Mouse (Mus musculus) heart, embryonic 15.5 days (tissue): ENCODE results near the gene Lin28a. TPM values are rescaled to one million over a fixed set of nuclear protein-coding genes. Genes with fewer than 3 reads are reported as not detected.
A peak's percentile ranks its signal among the peaks of the same experiment; 100 is the strongest.
"Not testable (repeated sequence)": the region's sequence is repeated elsewhere in the genome, so short reads cannot be mapped to it uniquely, and the experiment has no call there.

ENCODE experiments used
- ATAC-seq: fragments of 200-750 bp; cut with Nextera tagmentation; replicated peaks from 2 replicates; pipeline ENCODE4 v1.8.0; 2017; ENCODE audit warnings: low read depth, moderate TSS enrichment; ENCODE audit not compliant: insufficient number of reproducible peaks, insufficient read depth, low FRiP score
- H3K27ac ChIP-seq: fragments of 300-500 bp; sonication (generic); 2 replicates; pipeline ENCODE4 v1.5.1; 2015; ENCODE audit warnings: mild to moderate bottlenecking, inconsistent platforms
- H3K27me3 ChIP-seq: fragments of 300-500 bp; sonication (generic); 2 replicates; pipeline ENCODE4 v1.6.1; 2015; ENCODE audit warnings: inconsistent platforms
- H3K36me3 ChIP-seq: fragments of 300-500 bp; sonication (generic); 2 replicates; pipeline ENCODE4 v1.6.1; 2015; ENCODE audit warnings: mild to moderate bottlenecking, inconsistent platforms
- H3K4me1 ChIP-seq: fragments of 300-500 bp; sonication (generic); replicated peaks from 2 replicates; pipeline ENCODE4 v1.6.1; 2015; ENCODE audit warnings: inconsistent platforms
- H3K4me2 ChIP-seq: fragments of 300-500 bp; sonication (generic); 2 replicates; pipeline ENCODE4 v1.6.1; 2015; ENCODE audit warnings: inconsistent platforms, mild to moderate bottlenecking, moderate library complexity
- H3K4me3 ChIP-seq: fragments of 300-500 bp; sonication (generic); 2 replicates; pipeline ENCODE4 v1.5.1; 2015; ENCODE audit warnings: mild to moderate bottlenecking, inconsistent platforms
- H3K9ac ChIP-seq: fragments of 300-500 bp; sonication (generic); 2 replicates; pipeline ENCODE4 v1.6.1; 2015; ENCODE audit warnings: mild to moderate bottlenecking, inconsistent platforms
- H3K9me3 ChIP-seq: fragments of 300-500 bp; sonication (generic); replicated peaks from 2 replicates; pipeline ENCODE4 v1.6.1; 2016; ENCODE audit warnings: inconsistent platforms
- WGBS: fragments of 180-500 bp; shearing (Covaris S2); methylation state at CpG from one replicate; pipeline ENCODE4 v1.1.7; 2015; ENCODE audit warnings: mixed read lengths; 5-methylcytosine and 5-hydroxymethylcytosine counted together
- polyA plus RNA-seq: library from polyadenylated mRNA; unstranded; fragments of >200 nt; fragmentation: Nextera tagmentation; extraction: Ambion mirVana; gene quantifications from 2 replicates; pipeline ENCODE4 v1.2.1, GENCODE M21; 2015

Gene Lin28a
- polyA plus RNA-seq, 1 experiment from 2014 or later, result 0.19 TPM

DNA sequence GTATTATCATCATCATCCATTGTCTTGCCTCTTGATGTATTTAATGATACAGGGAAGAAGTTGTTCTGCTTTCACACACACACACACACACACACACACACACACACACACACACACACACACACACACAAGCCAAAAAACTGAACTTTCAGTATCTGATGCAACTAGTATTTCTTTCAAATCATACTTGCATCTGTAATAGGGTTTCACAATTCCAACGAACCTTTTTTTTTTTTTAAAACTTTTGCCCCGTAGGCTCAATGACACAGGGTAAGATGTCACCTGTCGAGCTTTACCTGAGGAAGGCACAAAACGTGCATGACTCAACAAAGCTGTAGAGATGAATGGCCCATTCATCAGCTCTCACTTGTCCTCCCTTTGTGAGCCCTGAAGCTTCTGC lies 16.4 kb downstream of the Lin28a start:
- H3K4me2 ChIP-seq, result no peak overlapping the region
- no peak for ATAC-seq
- WGBS, result 72% methylated on average over 4 of the region's 4 CpGs

DNA sequence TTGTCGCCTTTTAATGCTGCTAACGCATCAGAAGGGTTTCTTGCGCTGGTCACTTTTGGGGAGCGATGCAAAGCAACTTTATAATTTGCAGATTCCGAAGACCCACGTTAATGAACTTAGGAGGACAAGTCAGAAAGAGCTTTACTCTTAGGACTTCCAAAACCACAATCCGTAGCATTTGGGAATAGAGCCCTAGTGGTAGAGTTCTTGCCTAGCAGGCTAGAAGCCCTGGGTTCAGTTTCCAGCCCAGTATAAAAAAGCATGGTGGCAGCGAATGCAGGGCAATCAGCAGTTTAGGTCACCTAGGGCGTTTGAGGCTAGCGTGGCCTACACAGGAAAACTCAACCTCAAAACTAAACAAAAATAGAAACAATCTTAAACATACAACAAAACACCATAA lies 16.9 kb downstream of the Lin28a start:
- no peak for ATAC-seq

More for the DNA sequence above, 16.4 kb downstream of the Lin28a start:
- no peaks in the 10 kb centered on the region for H3K36me3 ChIP-seq
- H3K27ac ChIP-seq, result no peak overlapping the region
- H3K27me3 ChIP-seq, result no peaks in the 10 kb centered on the region
- H3K9me3 ChIP-seq, result no peaks in the 10 kb centered on the region
- no peak overlapping the region for H3K4me3 ChIP-seq
- H3K4me1 ChIP-seq, result peaks cover 14% of the 10 kb centered on the region
- H3K9ac ChIP-seq, result no peak overlapping the region

DNA sequence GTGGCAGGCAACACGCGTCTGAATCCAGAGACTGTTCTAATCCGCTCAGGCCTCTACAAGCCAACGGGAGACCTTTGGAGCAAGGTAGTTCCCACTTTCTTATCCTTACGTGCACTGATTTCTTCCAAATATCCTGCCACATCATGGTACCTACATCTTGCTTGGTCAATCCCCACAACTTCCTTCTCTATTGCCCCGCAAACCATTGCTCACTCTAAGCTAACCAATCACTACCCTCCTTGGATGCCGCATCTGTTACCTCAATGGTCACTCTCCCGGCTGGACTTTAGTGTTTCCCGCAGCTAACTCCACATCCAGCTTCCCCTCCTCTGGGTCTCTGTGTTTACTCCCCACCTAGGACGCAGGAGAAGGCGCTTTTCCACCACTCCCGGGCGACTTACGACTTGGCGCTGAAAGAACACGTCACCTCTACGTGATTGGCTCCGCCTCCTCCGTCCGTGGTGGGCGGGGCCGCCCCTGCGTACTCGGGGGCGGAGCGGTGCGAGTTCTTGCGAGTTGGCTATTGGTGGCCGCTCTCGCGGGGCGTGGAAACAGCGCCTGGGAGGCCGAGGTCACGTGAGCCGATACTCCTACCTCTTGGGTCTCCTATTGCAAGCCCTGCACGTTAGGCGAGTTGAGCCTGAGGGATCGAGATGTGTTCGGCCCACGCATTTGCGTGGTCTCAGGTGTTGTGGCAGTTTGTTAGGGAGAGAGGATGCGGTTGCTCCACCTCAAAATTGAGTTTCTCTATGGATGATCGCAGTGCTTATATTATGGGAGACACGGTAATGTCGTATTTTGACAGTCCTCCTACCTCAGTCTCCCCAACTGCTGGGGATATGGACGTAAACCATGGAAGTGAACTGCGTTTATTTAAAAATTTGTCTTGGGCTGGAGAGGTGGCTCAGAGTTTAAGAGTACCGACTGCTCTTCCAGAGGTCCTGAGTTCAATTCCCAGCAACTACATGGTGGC lies 17.9 kb downstream of the Lin28a start, which contains the start of gene Dhdds:
TSS of gene Dhdds (minus strand) at position 453 of the 973 bp plus-strand sequence.
- ATAC-seq, result peak; percentile 98
- Histone ChIP-seq H3K9ac (peak within 1 kb of the TSS; percentile 78), H3K9me3 (no peaks in the 10 kb centered on the region), H3K27ac (peak within 1 kb of the TSS; percentile 63), H3K4me3 (peak within 1 kb of the TSS; percentile 74), H3K27me3 (no peaks in the 10 kb centered on the region), H3K4me2 (peak within 1 kb of the TSS; percentile 88), H3K36me3 (peaks cover 10% of the 10 kb centered on the region; the same call in 1 of the 2 replicates), H3K4me1 (peaks cover 13% of the 10 kb centered on the region)
- WGBS, result 1% methylated on average over 49 of the region's 49 CpGs

More for the DNA sequence above, 16.9 kb downstream of the Lin28a start:
- no peak overlapping the region for H3K4me2 ChIP-seq
- peaks cover 14% of the 10 kb centered on the region for H3K4me1 ChIP-seq
- H3K36me3 ChIP-seq, result 0 out of 2 replicates have a peak, but pooled peaks cover under 1% of the 10 kb centered on the region
- no peak overlapping the region for H3K9ac ChIP-seq
- no peaks in the 10 kb centered on the region for H3K27me3 ChIP-seq
- H3K4me3 ChIP-seq, result no peak overlapping the region
- no peak overlapping the region for H3K27ac ChIP-seq
- no peaks in the 10 kb centered on the region for H3K9me3 ChIP-seq
- WGBS, result 53% methylated on average over 10 of the region's 10 CpGs

GRCm38 (mm10) chr4:133994697-133995096 lies 23.9 kb downstream of the Lin28a start:
- Histone ChIP-seq H3K36me3 (peaks cover 60% of the 10 kb centered on the region), H3K4me3 (no peak overlapping the region), H3K4me1 (peaks cover 2% of the 10 kb centered on the region), H3K27me3 (no peaks in the 10 kb centered on the region), H3K4me2 (no peak overlapping the region), H3K9me3 (no peaks in the 10 kb centered on the region), H3K9ac (no peak overlapping the region), H3K27ac (no peak overlapping the region)
- 91% methylated on average over 8 of the region's 8 CpGs for WGBS
- ATAC-seq, result no peak

GRCm38 (mm10) chr4:133991087-133991660 lies 27.5 kb downstream of the Lin28a start:
- Histone ChIP-seq H3K27ac (no peak overlapping the region), H3K9ac (no peak overlapping the region), H3K4me2 (no peak overlapping the region), H3K4me1 (no peaks in the 10 kb centered on the region), H3K4me3 (no peak overlapping the region), H3K9me3 (no peaks in the 10 kb centered on the region), H3K36me3 (peaks cover 79% of the 10 kb centered on the region), H3K27me3 (no peaks in the 10 kb centered on the region)
- WGBS, result 84% methylated on average over 13 of the region's 13 CpGs
- ATAC-seq, result no peak

DNA sequence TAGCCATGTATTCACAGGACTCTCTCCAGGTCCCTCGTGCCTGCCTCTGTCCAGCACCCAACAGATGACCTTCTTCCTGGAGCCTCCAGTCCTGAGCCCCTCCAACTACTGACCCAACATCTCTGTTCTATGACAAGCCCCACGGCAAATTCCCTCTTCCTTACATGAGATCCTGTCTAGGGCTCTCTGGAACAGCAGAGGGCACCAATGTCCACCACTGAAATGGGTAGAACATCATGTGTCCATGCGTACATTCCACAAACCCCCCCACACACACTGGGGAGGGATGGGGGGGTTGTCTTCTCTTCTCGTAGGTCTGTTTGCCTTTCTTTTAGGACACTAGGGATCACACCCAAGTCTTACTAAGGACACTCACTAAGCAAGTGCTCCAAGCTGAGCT lies 28.6 kb downstream of the Lin28a start:
- Histone ChIP-seq H3K9me3 (no peaks in the 10 kb centered on the region), H3K27ac (no peak overlapping the region), H3K36me3 (peaks cover 72% of the 10 kb centered on the region), H3K4me3 (no peak overlapping the region), H3K9ac (no peak overlapping the region), H3K4me1 (no peaks in the 10 kb centered on the region), H3K4me2 (no peak overlapping the region), H3K27me3 (no peaks in the 10 kb centered on the region)
- ATAC-seq, result no peak
- 59% methylated on average over 4 of the region's 4 CpGs for WGBS

DNA sequence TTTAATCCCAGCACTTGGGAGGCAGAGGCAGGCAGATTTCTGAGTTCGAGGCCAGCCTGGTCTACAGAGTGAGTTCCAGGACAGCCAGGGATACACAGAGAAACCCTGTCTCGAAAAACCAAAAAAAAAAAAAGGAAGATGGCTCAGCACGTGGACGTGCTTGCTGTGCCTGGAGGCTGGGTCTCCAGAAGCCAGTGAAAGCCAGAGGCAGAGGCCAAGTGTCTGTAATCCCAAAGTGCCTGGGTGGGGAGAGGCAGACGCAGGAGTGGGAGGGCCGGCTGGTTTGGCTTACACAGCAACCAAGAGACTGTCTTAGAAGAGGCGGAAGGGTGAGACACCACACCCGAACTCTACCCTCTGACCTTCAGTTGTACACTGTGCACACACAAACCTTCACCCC lies 30.4 kb downstream of the Lin28a start:
- not testable (repeated sequence) for H3K4me3 ChIP-seq, H3K4me1 ChIP-seq, ATAC-seq, H3K27me3 ChIP-seq, H3K4me2 ChIP-seq, H3K9ac ChIP-seq, H3K9me3 ChIP-seq, H3K27ac ChIP-seq
- 90% methylated on average over 8 of the region's 8 CpGs for WGBS
- peaks cover 57% of the 10 kb centered on the region for H3K36me3 ChIP-seq

- Histone ChIP-seq H3K4me2 (no peak overlapping the region), H3K9me3 (no peaks in the 10 kb centered on the region), H3K27me3 (no peaks in the 10 kb centered on the region), H3K9ac (no peak overlapping the region), H3K4me3 (no peak overlapping the region), H3K36me3 (peaks cover 30% of the 10 kb centered on the region; the same call in 1 of the 2 replicates), H3K27ac (no peak overlapping the region), H3K4me1 (peaks cover 13% of the 10 kb centered on the region)
- WGBS, result 89% methylated on average over 13 of the region's 13 CpGs
- ATAC-seq, result no peak
Observed at GRCm38 (mm10) chr4:133982936-133983335, 35.7 kb downstream of the Lin28a start.

- ATAC-seq, result peak; percentile 77; the same call in 1 of the 2 replicates
- no peaks in the 10 kb centered on the region for H3K27me3 ChIP-seq
- 28% methylated on average over 5 of the region's 5 CpGs for WGBS
- H3K9ac ChIP-seq, result no peak overlapping the region
- peak overlapping the region; percentile 85 for H3K27ac ChIP-seq
- H3K4me3 ChIP-seq, result peak overlapping the region; percentile 12; the same call in 1 of the 2 replicates
- H3K4me2 ChIP-seq, result peak overlapping the region; percentile 39
- peaks cover 13% of the 10 kb centered on the region for H3K4me1 ChIP-seq
- H3K9me3 ChIP-seq, result no peaks in the 10 kb centered on the region
- H3K36me3 ChIP-seq, result peaks cover 24% of the 10 kb centered on the region; the same call in 1 of the 2 replicates
Observed at GRCm38 (mm10) chr4:133980496-133980895, 38.1 kb downstream of the Lin28a start.

DNA sequence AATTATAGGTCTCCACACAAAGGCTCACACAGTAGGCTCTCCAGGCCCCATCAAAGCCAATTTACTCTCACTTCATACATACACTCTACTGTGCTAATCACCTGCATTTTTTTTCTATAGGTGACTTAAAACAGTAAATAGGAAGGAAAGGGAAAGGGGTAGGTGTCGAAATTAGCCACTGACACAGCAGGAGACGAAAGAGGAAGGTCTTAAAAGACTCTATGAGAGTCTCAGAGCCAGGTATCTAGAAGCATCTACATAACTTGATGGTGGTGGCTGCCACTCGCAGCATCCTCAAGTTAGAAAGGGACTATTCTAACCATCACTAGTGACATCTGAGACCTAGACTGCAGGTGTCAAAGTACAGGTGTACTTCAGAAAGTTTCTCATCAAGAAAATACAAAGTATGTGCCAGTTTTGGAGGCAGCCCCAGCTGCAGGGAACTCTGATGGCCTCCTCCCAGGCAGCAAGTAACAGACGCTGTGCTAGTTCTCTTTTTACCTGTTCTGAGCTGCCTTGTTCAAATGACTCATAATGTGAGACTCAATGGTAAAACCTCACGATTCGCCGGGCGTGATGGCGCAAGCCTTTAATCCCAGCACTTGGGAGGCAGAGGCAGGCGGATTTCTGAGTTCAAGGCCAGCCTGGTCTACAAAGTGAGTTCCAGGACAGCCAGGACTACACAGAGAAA lies 40.5 kb downstream of the Lin28a start:
- no peaks in the 10 kb centered on the region for H3K9me3 ChIP-seq
- H3K27me3 ChIP-seq, result no peaks in the 10 kb centered on the region
- no peak overlapping the region for H3K9ac ChIP-seq
- WGBS, result 90% methylated on average over 10 of the region's 10 CpGs
- H3K36me3 ChIP-seq, result peaks cover 28% of the 10 kb centered on the region; the same call in 1 of the 2 replicates
- no peak overlapping the region for H3K4me2 ChIP-seq
- peaks cover 19% of the 10 kb centered on the region for H3K4me1 ChIP-seq
- no peak overlapping the region for H3K4me3 ChIP-seq
- H3K27ac ChIP-seq, result no peak overlapping the region
- no peak for ATAC-seq

DNA sequence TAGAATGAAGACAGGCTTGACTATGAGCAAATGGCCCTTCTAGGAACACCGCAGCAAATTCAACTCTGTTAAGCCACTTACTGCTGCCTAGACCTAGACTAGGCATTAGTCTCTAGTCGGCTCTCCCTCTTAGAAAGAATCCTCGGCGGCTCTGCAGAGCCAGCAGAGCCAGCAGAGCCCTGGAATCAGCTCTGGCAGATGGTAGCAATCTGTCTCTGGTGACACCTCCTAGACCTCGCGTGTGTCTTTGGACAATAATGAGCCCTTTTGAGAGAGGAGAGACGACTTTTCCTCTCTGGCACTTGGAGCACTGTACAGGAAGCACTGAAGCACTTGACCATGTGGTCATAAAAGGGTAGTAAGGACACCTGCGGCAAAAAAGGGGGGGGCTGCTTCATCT lies 46.9 kb downstream of the Lin28a start:
- WGBS, result 73% methylated on average over 8 of the region's 8 CpGs
- Histone ChIP-seq H3K9me3 (no peaks in the 10 kb centered on the region), H3K4me1 (peaks cover 22% of the 10 kb centered on the region), H3K4me2 (no peak overlapping the region), H3K27me3 (no peaks in the 10 kb centered on the region), H3K9ac (no peak overlapping the region), H3K36me3 (peaks cover 22% of the 10 kb centered on the region), H3K27ac (no peak overlapping the region), H3K4me3 (no peak overlapping the region)
- no peak for ATAC-seq
